Mouse (Mus musculus) brain, adult 10 weeks (tissue): ENCODE measurements around the gene Trmu. TPM values are rescaled to one million over a fixed set of nuclear protein-coding genes. Genes with fewer than 3 reads are reported as not detected.

ENCODE experiments used
- polyA plus RNA-seq: library from polyadenylated mRNA; stranded (reverse); fragments of 350-450 nt; fragmentation: Illumina TruSeq; extraction: RNeasy Lipid Tissue Mini Kit (QIAGEN cat#74804); gene quantifications from one replicate; pipeline ENCODE4 v1.2.3, GENCODE M21; 2015; ENCODE audit warnings: low read depth, low replicate concordance

The Trmu gene
- polyA plus RNA-seq = 28.6 TPM

DNA sequence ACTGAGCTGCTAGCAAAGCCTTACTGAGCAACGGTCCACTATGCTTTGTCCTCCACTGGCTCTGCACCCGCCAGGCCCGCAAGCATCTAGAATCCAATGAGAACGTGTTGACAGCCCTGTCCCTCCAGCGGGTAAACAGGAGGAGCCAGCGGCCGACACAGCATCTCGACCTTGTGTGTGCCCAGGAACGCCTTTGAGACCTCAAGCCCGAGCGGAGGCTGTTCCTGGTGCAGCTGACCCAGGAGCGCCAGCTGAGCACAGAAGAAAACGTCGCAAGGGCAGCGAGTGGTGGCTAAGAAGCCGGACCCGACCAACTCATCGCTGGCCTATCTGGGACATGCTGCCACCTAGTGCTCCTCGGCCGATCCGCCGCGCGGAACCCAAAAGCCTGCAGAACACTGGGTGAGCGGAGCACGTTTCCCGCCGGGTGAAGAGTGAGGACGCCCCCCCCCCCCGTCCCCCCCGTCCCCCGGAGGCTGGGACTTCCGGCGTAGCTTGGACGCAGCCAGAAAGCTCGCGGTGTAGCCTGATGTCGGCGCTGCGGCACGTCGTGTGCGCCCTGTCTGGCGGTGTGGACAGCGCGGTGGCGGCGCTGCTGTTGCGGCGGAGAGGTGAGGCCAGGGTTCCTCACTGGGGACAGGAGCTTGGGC, at the start of gene Trmu:
TSS of gene Trmu (plus strand) at position 465 of the 650 bp plus-strand sequence.

DNA sequence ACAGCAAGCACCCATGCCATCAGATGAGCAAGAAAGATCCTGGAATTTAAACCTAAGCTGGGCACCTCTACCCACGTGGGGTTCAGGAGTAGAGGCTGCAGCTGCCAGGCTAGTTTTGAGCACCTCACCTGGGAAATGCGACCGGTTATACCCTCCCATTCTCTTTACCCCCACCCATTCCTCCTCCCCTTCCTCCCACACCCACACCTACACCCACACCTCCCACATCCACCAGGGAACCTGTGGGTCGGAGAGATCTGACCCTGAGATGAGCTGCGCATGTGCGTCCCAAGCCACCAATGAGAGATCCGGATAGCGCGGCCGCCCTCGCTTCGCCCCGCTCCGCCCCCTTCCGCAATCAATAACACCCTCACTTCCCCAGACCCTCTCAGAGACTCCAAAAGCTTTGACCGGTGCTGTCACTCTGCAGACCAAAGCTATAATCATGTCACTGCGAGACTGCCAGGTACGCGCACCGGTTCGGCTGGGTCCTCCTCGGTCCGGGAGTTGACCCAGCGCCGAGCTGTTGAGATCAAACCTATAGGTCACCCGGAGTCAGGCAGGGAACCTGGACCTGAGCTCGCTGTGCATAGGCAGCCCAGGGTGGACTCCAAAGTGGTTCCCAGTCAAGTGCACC, 47.0 kb upstream of the Trmu start, which contains the start of gene Ttc38:
TSS of gene Ttc38 (plus strand) at position 353 of the 637 bp plus-strand sequence.

DNA sequence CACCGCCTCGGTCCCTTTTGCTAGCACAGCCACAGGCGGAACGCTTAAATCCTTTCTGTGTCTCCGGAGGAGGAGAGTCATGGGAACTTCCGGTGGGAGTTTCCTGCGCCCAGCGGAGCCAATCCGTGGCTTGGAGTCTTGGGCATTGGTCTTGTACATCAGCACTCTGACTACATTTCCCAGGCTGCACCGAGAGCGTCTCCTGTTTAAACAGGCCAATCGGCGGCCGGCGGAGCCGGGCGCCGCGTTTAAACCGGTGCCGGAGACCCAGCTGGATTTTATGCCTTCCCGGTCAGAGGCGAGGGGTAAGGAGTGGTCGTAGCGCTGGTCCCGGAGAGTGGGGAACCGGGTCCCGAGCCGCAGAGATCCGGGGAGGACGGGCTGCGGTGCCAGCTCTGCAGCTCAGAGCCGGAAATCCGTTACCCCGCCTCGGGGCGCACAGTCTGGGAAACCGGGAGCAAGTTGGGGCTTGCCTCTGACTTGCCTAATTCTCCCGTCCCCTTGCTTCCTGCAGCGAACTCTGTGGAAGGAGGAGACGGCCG, 19.6 kb upstream of the Trmu start, which contains the start of gene Gtse1:
TSS of gene Gtse1 (plus strand) at position 256 of the 542 bp plus-strand sequence.

Other genes starting within 250 kb of the Trmu start
- gene Ppara, start 144.3 kb upstream of the Trmu start, polyA plus RNA-seq = 1.3 TPM
- gene Cdpf1, start 67.6 kb upstream of the Trmu start, polyA plus RNA-seq = 28.3 TPM
- gene Pkdrej, start 57.6 kb upstream of the Trmu start, polyA plus RNA-seq = 0.49 TPM
- gene Ttc38, start 47.0 kb upstream of the Trmu start, polyA plus RNA-seq = 4.5 TPM
- 0.27 TPM for gene Gtse1, start 19.6 kb upstream of the Trmu start, polyA plus RNA-seq
- 1.8 TPM for gene Celsr1, start 154.5 kb downstream of the Trmu start, polyA plus RNA-seq
- 26.9 TPM for gene Gramd4, start 178.4 kb downstream of the Trmu start, polyA plus RNA-seq